Mouse (Mus musculus) erythroblast, embryonic 14.5 days (primary cell): ENCODE data around the gene Ccdc61.

Experiments
- GATA1 ChIP-seq: IDR thresholded peaks from 2 replicates; pipeline ENCODE4 v1.6.1; 2012; ENCODE audit warnings: low read length, inconsistent platforms, mixed read lengths
- TAL1 ChIP-seq: IDR thresholded peaks from 3 replicates; pipeline ENCODE4 v1.6.1; 2012; ENCODE audit warnings: low read length, inconsistent platforms, mixed read lengths

- TF ChIP-seq TAL1 (no peak), GATA1 (no peak)
Measured at GRCm38 (mm10) chr7:18900513-18900912, 9.7 kb downstream of the Ccdc61 start.
